Mouse (Mus musculus) liver, embryonic 14.5 days (tissue): ENCODE measurements at regions not wholly inside any gene's neighbourhood (a gene's known extent, or its start where the extent isn't known, plus 50 kb on each side); places are given as distances from the start of the nearest gene placed in this dataset.

ENCODE experiments used
- CTCF ChIP-seq: IDR thresholded peaks from 2 replicates; pipeline ENCODE4 v1.5.1; 2016; ENCODE audit warnings: antibody characterized with exemption, low read depth, control low read depth
- EP300 ChIP-seq: IDR thresholded peaks from 2 replicates; pipeline ENCODE4 v1.6.1; 2016; ENCODE audit warnings: antibody characterized with exemption, low read depth

- TF ChIP-seq CTCF (no peak), EP300 (no peak)
Measured at GRCm38 (mm10) chr5:50406923-50407322, 348.1 kb upstream of the Adgra3 start.
